Mouse (Mus musculus): ENCODE measurements around the gene Hpn.

Hpn gene

GRCm38 (mm10) chr7:31140302-31140701 is 25.2 kb upstream of the Hpn start:
- no peak for DNase-seq

GRCm38 (mm10) chr7:31139765-31140164 is 24.7 kb upstream of the Hpn start:
- peak; percentile 70 for DNase-seq

GRCm38 (mm10) chr7:31135717-31136116 is 20.6 kb upstream of the Hpn start:
- DNase-seq: no peak

- DNase-seq: peak; percentile 8
Observed at GRCm38 (mm10) chr7:31131866-31132265, 16.8 kb upstream of the Hpn start.

- peak; percentile 62 for DNase-seq
Observed at GRCm38 (mm10) chr7:31130841-31131240, 15.8 kb upstream of the Hpn start.

- no peak for DNase-seq
Observed at GRCm38 (mm10) chr7:31130197-31130596, 15.1 kb upstream of the Hpn start.

- no peak for DNase-seq
Observed at GRCm38 (mm10) chr7:31128157-31128705, 13.1 kb upstream of the Hpn start.

- DNase-seq: peak; percentile 78
Observed at GRCm38 (mm10) chr7:31126851-31127724, 12.0 kb upstream of the Hpn start, which contains the start of gene Scn1b. Gene Scn1b (minus strand): TSS chr7:31127003.

GRCm38 (mm10) chr7:31126211-31126751 is 11.2 kb upstream of the Hpn start:
- DNase-seq: peak; percentile 66

- DNase-seq: peak; percentile 81
Observed at GRCm38 (mm10) chr7:31125116-31125515, 10.0 kb upstream of the Hpn start.

GRCm38 (mm10) chr7:31124381-31124780 is 9.3 kb upstream of the Hpn start:
- DNase-seq: no peak

- no peak for DNase-seq
Observed at GRCm38 (mm10) chr7:31123697-31124096, 8.6 kb upstream of the Hpn start.

- DNase-seq: peak; percentile 85
Observed at GRCm38 (mm10) chr7:31122641-31123631, 7.8 kb upstream of the Hpn start.

- no peak for DNase-seq
Observed at GRCm38 (mm10) chr7:31119556-31119955, 4.5 kb upstream of the Hpn start.

GRCm38 (mm10) chr7:31118486-31118885 is 3.4 kb upstream of the Hpn start:
- DNase-seq: peak; percentile 78

GRCm38 (mm10) chr7:31117465-31117864 is 2.4 kb upstream of the Hpn start:
- peak; percentile 57 for DNase-seq

- DNase-seq: peak; percentile 53
Observed at GRCm38 (mm10) chr7:31116721-31117145, 1.6 kb upstream of the Hpn start.

GRCm38 (mm10) chr7:31115587-31116043 is 525 bp upstream of the Hpn start:
- DNase-seq: peak; percentile 69

GRCm38 (mm10) chr7:31114646-31115045 is 444 bp downstream of the Hpn start:
- peak; percentile 39 for DNase-seq

GRCm38 (mm10) chr7:31113800-31114199 is 1.3 kb downstream of the Hpn start:
- peak; percentile 15 for DNase-seq

- DNase-seq: no peak
Observed at GRCm38 (mm10) chr7:31112036-31112435, 3.1 kb downstream of the Hpn start.

GRCm38 (mm10) chr7:31110861-31111385 is 4.2 kb downstream of the Hpn start:
- DNase-seq: no peak

All from cerebellum, adult 8-10 months (tissue).